Mouse (Mus musculus) hindbrain, embryonic 12.5 days (tissue): ENCODE data around the gene Rhox7b. TPM values are rescaled to one million over a fixed set of nuclear protein-coding genes. Genes with fewer than 3 reads are reported as not detected.
"Not testable (repeated sequence)": the region's sequence is repeated elsewhere in the genome, so short reads cannot be mapped to it uniquely, and the experiment has no call there.

ENCODE experiments used
- ATAC-seq: fragments of 200-750 bp; cut with Nextera tagmentation; 2 replicates; pipeline ENCODE4 v1.8.0; 2017; ENCODE audit warnings: moderate TSS enrichment; ENCODE audit not compliant: low FRiP score
- H3K27ac ChIP-seq: fragments of 300-500 bp; sonication (generic); 2 replicates; pipeline ENCODE4 v1.5.1; 2016; ENCODE audit warnings: mild to moderate bottlenecking
- H3K27me3 ChIP-seq: fragments of 300-500 bp; sonication (generic); 2 replicates; pipeline ENCODE4 v1.6.1; 2016; ENCODE audit warnings: mild to moderate bottlenecking
- H3K36me3 ChIP-seq: fragments of 300-500 bp; sonication (generic); 2 replicates; pipeline ENCODE4 v1.6.1; 2016; ENCODE audit warnings: mild to moderate bottlenecking
- H3K4me1 ChIP-seq: fragments of 300-500 bp; sonication (generic); 2 replicates; pipeline ENCODE4 v1.6.1; 2016
- H3K4me2 ChIP-seq: fragments of 300-500 bp; sonication (generic); replicated peaks from 2 replicates; pipeline ENCODE4 v1.6.1; 2016; ENCODE audit warnings: mild to moderate bottlenecking
- H3K4me3 ChIP-seq: fragments of 300-500 bp; sonication (generic); 2 replicates; pipeline ENCODE4 v1.5.1; 2016; ENCODE audit warnings: mild to moderate bottlenecking
- H3K9ac ChIP-seq: fragments of 300-500 bp; sonication (generic); 2 replicates; pipeline ENCODE4 v1.6.1; 2016; ENCODE audit warnings: mild to moderate bottlenecking, moderate library complexity
- H3K9me3 ChIP-seq: fragments of 300-500 bp; sonication (generic); replicated peaks from 2 replicates; pipeline ENCODE4 v1.6.1; 2016; ENCODE audit warnings: mild to moderate bottlenecking
- WGBS: fragments of 180-500 bp; shearing (Covaris S2); methylation state at CpG from one replicate; pipeline ENCODE4 v1.1.7; 2016; 5-methylcytosine and 5-hydroxymethylcytosine counted together
- polyA plus RNA-seq: library from polyadenylated mRNA; unstranded; fragments of >200 nt; fragmentation: Nextera tagmentation; extraction: Ambion mirVana; gene quantifications from 2 replicates; pipeline ENCODE4 v1.2.1, GENCODE M21; 2016

The Rhox7b gene
- polyA plus RNA-seq, result not detected in 2 replicates

- not testable (repeated sequence) for H3K27me3 ChIP-seq, ATAC-seq, H3K36me3 ChIP-seq, H3K9me3 ChIP-seq, H3K4me3 ChIP-seq, H3K4me2 ChIP-seq, H3K27ac ChIP-seq, H3K4me1 ChIP-seq, H3K9ac ChIP-seq
- WGBS, result 89% methylated on average over 9 of the region's 9 CpGs
These were observed at the start of gene Rhox7b for GRCm38 (mm10) chrX:37897132-37897531. Rhox7b (minus strand) TSS chrX:37897232.

- no peaks in the 10 kb centered on the region for H3K27me3 ChIP-seq
- H3K36me3 ChIP-seq, result no peaks in the 10 kb centered on the region
- H3K4me2 ChIP-seq, result no peak overlapping the region
- no peak overlapping the region for H3K9ac ChIP-seq
- H3K4me1 ChIP-seq, result no peaks in the 10 kb centered on the region
- H3K27ac ChIP-seq, result no peak overlapping the region
- H3K9me3 ChIP-seq, result no peaks in the 10 kb centered on the region
- H3K4me3 ChIP-seq, result no peak overlapping the region
- ATAC-seq, result no peak
- WGBS, result 67% methylated on average over 4 of the region's 4 CpGs
These were observed 19.3 kb upstream of the Rhox7b start for GRCm38 (mm10) chrX:37916311-37916710.

DNA sequence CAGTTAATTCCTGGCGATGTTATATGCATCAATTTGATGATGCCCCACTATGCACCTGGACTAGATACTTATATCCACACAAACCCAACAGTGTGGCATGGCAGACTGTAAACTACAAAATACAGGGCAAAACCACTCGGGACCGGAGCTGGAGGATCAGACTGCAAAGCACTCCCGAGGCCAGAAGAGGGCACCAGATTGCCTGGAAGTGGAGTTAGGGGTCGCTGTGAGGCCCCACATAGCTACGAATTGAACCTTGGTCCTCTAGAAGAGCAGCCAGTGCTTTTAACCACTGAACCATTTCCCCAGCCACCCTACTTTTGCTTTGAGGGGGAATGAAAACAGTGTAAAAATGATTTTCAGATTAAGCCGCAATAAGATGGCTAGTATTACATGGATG, 11.5 kb upstream of the Rhox7b start:
- 60% methylated on average over 7 of the region's 7 CpGs for WGBS
- Histone ChIP-seq H3K9me3 (no peaks in the 10 kb centered on the region), H3K4me3 (no peak overlapping the region), H3K4me2 (no peak overlapping the region), H3K27ac (no peak overlapping the region), H3K9ac (no peak overlapping the region), H3K36me3 (no peaks in the 10 kb centered on the region), H3K4me1 (no peaks in the 10 kb centered on the region), H3K27me3 (no peaks in the 10 kb centered on the region)
- no peak for ATAC-seq

GRCm38 (mm10) chrX:37903727-37904126, 6.7 kb upstream of the Rhox7b start:
- no peak for ATAC-seq
- H3K27ac ChIP-seq, result no peak overlapping the region
- no peak overlapping the region for H3K9ac ChIP-seq
- no peaks in the 10 kb centered on the region for H3K4me1 ChIP-seq
- H3K9me3 ChIP-seq, result no peaks in the 10 kb centered on the region
- H3K27me3 ChIP-seq, result no peaks in the 10 kb centered on the region
- H3K4me3 ChIP-seq, result no peak overlapping the region
- H3K4me2 ChIP-seq, result no peak overlapping the region
- no peaks in the 10 kb centered on the region for H3K36me3 ChIP-seq
- 74% methylated on average over 5 of the region's 5 CpGs for WGBS

- not testable (repeated sequence) for H3K36me3 ChIP-seq, H3K4me2 ChIP-seq, H3K4me1 ChIP-seq, H3K9ac ChIP-seq, H3K27ac ChIP-seq, H3K27me3 ChIP-seq, H3K9me3 ChIP-seq, H3K4me3 ChIP-seq, ATAC-seq
- 86% methylated on average over 10 of the region's 18 CpGs for WGBS
These were observed 4.6 kb upstream of the Rhox7b start, which contains the start of gene Rhox9 for GRCm38 (mm10) chrX:37901670-37902069. Rhox9 (minus strand) TSS chrX:37901770.

GRCm38 (mm10) chrX:37878844-37879243, 18.2 kb downstream of the Rhox7b start, which contains the start of gene Rhox8:
Rhox8 (minus strand) TSS chrX:37878944.
- no peak within 1 kb of the TSS for H3K27ac ChIP-seq
- no peaks in the 10 kb centered on the region for H3K27me3 ChIP-seq
- H3K9ac ChIP-seq, result no peak within 1 kb of the TSS
- H3K36me3 ChIP-seq, result no peaks in the 10 kb centered on the region
- no peaks in the 10 kb centered on the region for H3K4me1 ChIP-seq
- ATAC-seq, result no peak
- 81% methylated on average over 4 of the region's 4 CpGs for WGBS
- no peak within 1 kb of the TSS for H3K4me2 ChIP-seq
- H3K4me3 ChIP-seq, result no peak within 1 kb of the TSS
- H3K9me3 ChIP-seq, result no peaks in the 10 kb centered on the region

- no peak overlapping the region for H3K9ac ChIP-seq
- H3K4me3 ChIP-seq, result no peak overlapping the region
- no peaks in the 10 kb centered on the region for H3K9me3 ChIP-seq
- no peaks in the 10 kb centered on the region for H3K36me3 ChIP-seq
- H3K4me2 ChIP-seq, result no peak overlapping the region
- no peak overlapping the region for H3K27ac ChIP-seq
- H3K4me1 ChIP-seq, result no peaks in the 10 kb centered on the region
- no peaks in the 10 kb centered on the region for H3K27me3 ChIP-seq
- 90% methylated on average over 2 of the region's 2 CpGs for WGBS
- no peak for ATAC-seq
These were observed 25.4 kb downstream of the Rhox7b start for GRCm38 (mm10) chrX:37871641-37872040.

Other genes with a start within 250 kb of the Rhox7b start
- gene Rhox4g, start 245.9 kb downstream of the Rhox7b start, polyA plus RNA-seq, result not detected in 2 replicates
- gene Rhox3h, start 228.5 kb downstream of the Rhox7b start, polyA plus RNA-seq, result not detected in 2 replicates
- gene Rhox2h, start 224.0 kb downstream of the Rhox7b start, polyA plus RNA-seq, result 0.53 TPM in 1 of 2 replicates, not detected in the other
- gene Rhox5, start 92.4 kb downstream of the Rhox7b start, polyA plus RNA-seq, result 0.49 TPM in 1 of 2 replicates, not detected in the other
- not detected in 2 replicates for gene Rhox6, start 70.3 kb downstream of the Rhox7b start, polyA plus RNA-seq
- not detected in 2 replicates for gene Rhox7a, start 65.5 kb downstream of the Rhox7b start, polyA plus RNA-seq
- gene Rhox8, start 18.3 kb downstream of the Rhox7b start, polyA plus RNA-seq, result not detected in 2 replicates
- gene Rhox9, start 4.5 kb upstream of the Rhox7b start, polyA plus RNA-seq, result not detected in 2 replicates
- not detected in 2 replicates for gene Btg1-ps1, start 121.6 kb upstream of the Rhox7b start, polyA plus RNA-seq
- not detected in 2 replicates for gene Btg1-ps2, start 145.9 kb upstream of the Rhox7b start, polyA plus RNA-seq
- gene Rhox10, start 169.2 kb upstream of the Rhox7b start, polyA plus RNA-seq, result not detected in 2 replicates
- gene Rhox11, start 187.9 kb upstream of the Rhox7b start, polyA plus RNA-seq, result not detected in 2 replicates
- gene Rhox12, start 213.7 kb upstream of the Rhox7b start, polyA plus RNA-seq, result not detected in 2 replicates
- not detected in 2 replicates for gene Rhox13, start 224.0 kb upstream of the Rhox7b start, polyA plus RNA-seq